Mouse (Mus musculus): ENCODE measurements at regions not wholly inside any gene's neighbourhood (a gene's known extent, or its start where the extent isn't known, plus 50 kb on each side); places are given as distances from the start of the nearest gene placed in this dataset.

DNA sequence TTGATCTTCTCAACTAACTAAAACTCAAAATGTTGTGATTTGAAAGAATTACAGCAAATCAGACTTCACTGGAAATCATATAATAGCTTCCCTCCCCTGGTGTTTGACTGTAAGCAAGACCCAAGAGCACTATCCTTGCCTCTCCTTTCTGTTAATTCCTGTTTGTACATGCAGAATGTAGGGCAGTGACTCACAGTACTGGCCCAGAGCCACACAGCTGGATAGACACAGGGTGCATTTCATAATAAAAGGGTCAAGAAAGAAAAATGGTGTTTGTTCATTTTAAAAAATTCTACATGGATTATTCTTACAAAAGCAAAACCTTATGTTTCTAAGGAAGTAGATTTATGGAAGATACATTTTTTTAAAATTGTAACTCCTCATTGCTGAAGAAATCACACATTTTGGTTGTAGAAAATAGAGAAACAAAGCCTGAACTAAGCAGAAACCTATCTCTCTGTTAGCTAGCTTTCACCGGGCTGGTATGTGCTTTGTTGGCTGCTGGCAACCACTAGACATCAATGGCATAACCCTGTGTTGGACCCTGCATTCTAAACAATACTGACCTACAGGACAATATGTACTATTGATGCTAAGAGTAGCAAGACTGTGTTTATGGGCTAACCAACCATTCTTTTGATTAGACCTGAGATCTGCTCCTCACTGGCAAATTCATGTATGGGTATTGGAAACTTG is 289.0 kb upstream of the Col3a1 start:
- TF ChIP-seq EP300 (IDR thresholded peaks at IDR 0.05; ENCODE audit: low read depth), result no peak
- TF ChIP-seq CTCF (IDR thresholded peaks at IDR 0.05; ENCODE audit: low read depth), result no peak
